Mouse (Mus musculus) liver, postnatal 0 days (tissue): ENCODE data around the gene Ccdc14.

Experiments
- CTCF ChIP-seq: sonication (generic); IDR thresholded peaks from 2 replicates; pipeline ENCODE4 v1.5.1; 2016; ENCODE audit warnings: antibody characterized with exemption, low read depth
- EP300 ChIP-seq: IDR thresholded peaks from 2 replicates; pipeline ENCODE4 v1.6.1; 2016; ENCODE audit warnings: antibody characterized with exemption, low read depth, mild to moderate bottlenecking

DNA sequence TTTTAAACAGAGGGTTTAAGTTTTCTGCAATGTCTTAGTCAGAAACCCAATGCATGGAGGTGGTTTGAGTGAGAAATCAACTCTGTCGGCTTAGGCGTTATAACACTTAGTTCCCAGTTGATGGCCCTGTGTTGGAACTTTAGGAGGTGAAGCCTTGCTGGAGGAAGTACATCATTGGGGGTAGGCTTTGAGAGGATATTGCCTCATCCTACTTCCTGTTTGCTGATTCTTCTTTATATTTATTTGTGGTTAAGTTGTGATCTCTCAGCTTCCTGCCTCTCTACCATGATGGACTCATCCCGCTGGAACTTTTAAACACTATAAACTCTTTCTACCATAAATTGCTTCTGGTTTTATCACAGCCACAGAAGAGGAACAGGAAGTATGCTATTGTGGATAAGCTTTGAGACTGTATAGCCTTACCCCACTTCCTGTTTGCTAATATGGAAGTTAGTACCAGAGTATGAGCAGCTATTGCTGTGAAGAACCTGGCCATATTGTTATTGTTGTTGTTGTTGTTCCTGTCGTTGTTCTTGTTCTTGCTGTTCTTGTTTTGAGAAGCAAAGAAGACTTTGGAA, 48.3 kb downstream of the Ccdc14 start:
- TF ChIP-seq CTCF (no peak), EP300 (no peak)
